Mouse (Mus musculus) 3T3-L1 (cell line): Measurements from ENCODE around the gene Sec23b.

Source experiments
- DNase-seq: peaks from one replicate; pipeline ENCODE4 v3.0.0-alpha.2; 2015; ENCODE audit warnings: low read depth, low spot score

Sec23b gene

GRCm38 (mm10) chr2:144555820-144556552 is at the start of gene Sec23b:
TSS of gene Sec23b (plus strand) at chr2:144556229.
- DNase-seq = peak; percentile 99

GRCm38 (mm10) chr2:144514619-144515018 is 41.4 kb upstream of the Sec23b start:
- DNase-seq = no peak

- no peak for DNase-seq
Measured at GRCm38 (mm10) chr2:144519772-144520171, 36.3 kb upstream of the Sec23b start.

- DNase-seq = no peak
Measured at GRCm38 (mm10) chr2:144525856-144526255, 30.2 kb upstream of the Sec23b start.

- DNase-seq = peak; percentile 99
Measured at GRCm38 (mm10) chr2:144526981-144527820, 28.8 kb upstream of the Sec23b start, which contains the start of the genes Dzank1 and Polr3f. TSS of gene Dzank1 (minus strand) at chr2:144527414. TSS of gene Polr3f (plus strand) at chr2:144527718.

- DNase-seq = peak; percentile 31
Measured at GRCm38 (mm10) chr2:144527821-144528174, 28.2 kb upstream of the Sec23b start.

- DNase-seq = no peak
Measured at GRCm38 (mm10) chr2:144537123-144537522, 18.9 kb upstream of the Sec23b start.

GRCm38 (mm10) chr2:144541246-144541645 is 14.8 kb upstream of the Sec23b start:
- DNase-seq = peak; percentile 70

GRCm38 (mm10) chr2:144543670-144544069 is 12.4 kb upstream of the Sec23b start:
- DNase-seq = no peak

- DNase-seq = peak; percentile 91
Measured at GRCm38 (mm10) chr2:144544630-144545029, 11.4 kb upstream of the Sec23b start.

GRCm38 (mm10) chr2:144545061-144545460 is 11.0 kb upstream of the Sec23b start:
- DNase-seq = no peak

- DNase-seq = no peak
Measured at GRCm38 (mm10) chr2:144545481-144545880, 10.5 kb upstream of the Sec23b start.

GRCm38 (mm10) chr2:144547559-144547958 is 8.5 kb upstream of the Sec23b start:
- no peak for DNase-seq

GRCm38 (mm10) chr2:144550529-144550928 is 5.5 kb upstream of the Sec23b start, which contains the start of gene Rbbp9:
TSS of gene Rbbp9 (minus strand) at chr2:144550869.
- peak; percentile 82 for DNase-seq

GRCm38 (mm10) chr2:144553905-144554304 is 2.1 kb upstream of the Sec23b start:
- DNase-seq = no peak

- DNase-seq = peak; percentile 63
Measured at GRCm38 (mm10) chr2:144555286-144555819, 676 bp upstream of the Sec23b start.

GRCm38 (mm10) chr2:144588723-144589122 is 32.7 kb downstream of the Sec23b start:
- peak; percentile 11 for DNase-seq

- DNase-seq = peak; percentile 7
Measured at GRCm38 (mm10) chr2:144593036-144593435, 37.0 kb downstream of the Sec23b start.

GRCm38 (mm10) chr2:144593951-144594651 is 38.1 kb downstream of the Sec23b start, which contains the start of gene Smim26:
TSS of gene Smim26 (plus strand) at chr2:144594054.
- DNase-seq = peak; percentile 89

- DNase-seq = no peak
Measured at GRCm38 (mm10) chr2:144598006-144598405, 42.0 kb downstream of the Sec23b start.
